Mouse (Mus musculus) heart, postnatal 14 days (tissue): ENCODE data around the gene Nkx2-1. TPM values are rescaled to one million over a fixed set of nuclear protein-coding genes. Genes with fewer than 3 reads are reported as not detected.

Source experiments
- DNase-seq, 2 experiments: peaks; one replicate each; pipeline ENCODE4 v3.0.0; 2021 to 2022
- intact Hi-C: fragments of 180-260 bp; cut with DNase I; formaldehyde crosslinking; loops from one replicate; pipeline ENCODE4 v1.15.1; 2025
- long read RNA-seq, 2 experiments: library from polyadenylated mRNA; stranded (forward); transcript quantifications; one replicate each; pipeline ENCODE4 v2.0.0; 2021
- total RNA-seq, 2 experiments: library from RNA; stranded (reverse); gene quantifications; 2 replicates each; pipeline ENCODE4 v1.2.3; 2021

The Nkx2-1 gene
- total RNA-seq: under 1 TPM in 1 of 2 experiments, not detected in 1; 0.19 TPM
- long read RNA-seq, experiment 1: 0 reads
- long read RNA-seq, experiment 2: 0 reads

GRCm38 (mm10) chr12:56536884-56537265, at the start of gene Nkx2-1:
Gene Nkx2-1, minus strand, starts transcription at chr12:56536908.
- intact Hi-C loops: no loop called here
- DNase-seq: no peak

- intact Hi-C loops: loop anchor here (5.0 kb wide), 1 partner anchor 484 kb away; no protein-coding TSS in a partner anchor
- peak; percentile 72 to 77 for DNase-seq
Measured at GRCm38 (mm10) chr12:56541068-56541467, 4.4 kb upstream of the Nkx2-1 start.

GRCm38 (mm10) chr12:56540591-56540990, 3.9 kb upstream of the Nkx2-1 start:
- intact Hi-C loops: loop anchor here (5.0 kb wide), 1 partner anchor 483 kb away; no protein-coding TSS in a partner anchor

GRCm38 (mm10) chr12:56538601-56539000, 1.9 kb upstream of the Nkx2-1 start:
- no peak for DNase-seq
- intact Hi-C loops: no loop called here

More at GRCm38 (mm10) chr12:56540591-56540990, 3.9 kb upstream of the Nkx2-1 start:
- DNase-seq: no peak

GRCm38 (mm10) chr12:56537931-56538330, 1.2 kb upstream of the Nkx2-1 start:
- DNase-seq: no peak
- intact Hi-C loops: no loop called here

- intact Hi-C loops: no loop called here
- DNase-seq: no peak
Measured at GRCm38 (mm10) chr12:56537342-56537741, 634 bp upstream of the Nkx2-1 start.

- intact Hi-C loops: no loop called here
Measured at GRCm38 (mm10) chr12:56536174-56536883, 379 bp downstream of the Nkx2-1 start.

GRCm38 (mm10) chr12:56535411-56536173, 1.1 kb downstream of the Nkx2-1 start:
- no peak for DNase-seq
- intact Hi-C loops: no loop called here

More at GRCm38 (mm10) chr12:56536174-56536883, 379 bp downstream of the Nkx2-1 start:
- no peak for DNase-seq

GRCm38 (mm10) chr12:56534651-56535326, 1.9 kb downstream of the Nkx2-1 start:
- no peak for DNase-seq
- intact Hi-C loops: no loop called here

- DNase-seq: no peak
- intact Hi-C loops: no loop called here
Measured at GRCm38 (mm10) chr12:56534311-56534650, 2.4 kb downstream of the Nkx2-1 start.

- intact Hi-C loops: no loop called here
Measured at GRCm38 (mm10) chr12:56533501-56534310, 3.0 kb downstream of the Nkx2-1 start.

GRCm38 (mm10) chr12:56532986-56533495, 3.7 kb downstream of the Nkx2-1 start:
- intact Hi-C loops: no loop called here
- DNase-seq: no peak

More at GRCm38 (mm10) chr12:56533501-56534310, 3.0 kb downstream of the Nkx2-1 start:
- DNase-seq: no peak

GRCm38 (mm10) chr12:56532142-56532541, 4.6 kb downstream of the Nkx2-1 start:
- intact Hi-C loops: no loop called here
- DNase-seq: no peak

- intact Hi-C loops: no loop called here
- DNase-seq: no peak
Measured at GRCm38 (mm10) chr12:56531051-56531620, 5.6 kb downstream of the Nkx2-1 start.

GRCm38 (mm10) chr12:56529931-56530330, 6.8 kb downstream of the Nkx2-1 start:
- DNase-seq: no peak
- intact Hi-C loops: loop anchor here (5.0 to 10.0 kb wide), 3 partner anchors 155 to 1015 kb away; partner anchors contain the start of gene Foxa1

GRCm38 (mm10) chr12:56528881-56529681, 7.6 kb downstream of the Nkx2-1 start:
- intact Hi-C loops: loop anchor here (5.0 to 10.0 kb wide), 3 partner anchors 156 to 1016 kb away; partner anchors contain the start of gene Foxa1
- DNase-seq: no peak

- DNase-seq: no peak
- intact Hi-C loops: loop anchor here (5.0 to 10.0 kb wide), 3 partner anchors 157 to 1017 kb away; partner anchors contain the start of gene Foxa1
Measured at GRCm38 (mm10) chr12:56528034-56528570, 8.6 kb downstream of the Nkx2-1 start.

GRCm38 (mm10) chr12:56527071-56527470, 9.6 kb downstream of the Nkx2-1 start:
- DNase-seq: no peak
- intact Hi-C loops: loop anchor here (5.0 to 10.0 kb wide), 3 partner anchors 158 to 1018 kb away; partner anchors contain the start of gene Foxa1
